Mouse (Mus musculus): ENCODE measurements around the gene H2-M10.1. TPM values are rescaled to one million over a fixed set of nuclear protein-coding genes. Genes with fewer than 3 reads are reported as not detected.
"Not testable (repeated sequence)": the region's sequence is repeated elsewhere in the genome, so short reads cannot be mapped to it uniquely, and the experiment has no call there.

The H2-M10.1 gene
- polyA plus RNA-seq, 1 experiment from 2014 or later = not detected

- Histone ChIP-seq H3K4me2 (no peak overlapping the region), H3K9ac (ENCODE audit: low read depth, low read length) (no peak overlapping the region), H3K27ac (ENCODE audit: low read depth, low read length) (no peak overlapping the region), H3K4me3 (ENCODE audit: low read depth, low read length) (no peak overlapping the region), H3K4me1 (ENCODE audit: control insufficient read depth, insufficient read depth, low read length) (no peaks in the 10 kb centered on the region), H3K36me3 (ENCODE audit: control insufficient read depth, insufficient read depth, low read length) (no peaks in the 10 kb centered on the region), H3K9me3 (replicated peaks; ENCODE audit: control insufficient read depth, low read length) (no peaks in the 10 kb centered on the region), H3K27me3 (ENCODE audit: control insufficient read depth, insufficient read depth, low read length) (0 out of 2 replicates have a peak, but pooled peaks cover 3% of the 10 kb centered on the region)
- 35% methylated on average over 1 of the region's 1 CpGs for WGBS (ENCODE audit: insufficient replicate concordance)
- no peak for ATAC-seq (replicated peaks; ENCODE audit: insufficient number of reproducible peaks, low FRiP score, low TSS enrichment)
Observed at GRCm38 (mm10) chr17:36309293-36309692, 16.7 kb downstream of the H2-M10.1 start.

- not testable (repeated sequence) for H3K4me1 ChIP-seq (ENCODE audit: control insufficient read depth, insufficient read depth, low read length); H3K9me3 ChIP-seq (replicated peaks; ENCODE audit: control insufficient read depth, low read length); H3K36me3 ChIP-seq (ENCODE audit: control insufficient read depth, insufficient read depth, low read length); ATAC-seq (replicated peaks; ENCODE audit: insufficient number of reproducible peaks, low FRiP score, low TSS enrichment); H3K4me3 ChIP-seq (ENCODE audit: low read depth, low read length); H3K4me2 ChIP-seq; H3K9ac ChIP-seq (ENCODE audit: low read depth, low read length); H3K27me3 ChIP-seq (ENCODE audit: control insufficient read depth, insufficient read depth, low read length); H3K27ac ChIP-seq (ENCODE audit: low read depth, low read length)
- 5% methylated on average over 3 of the region's 3 CpGs for WGBS (ENCODE audit: insufficient replicate concordance)
Observed at GRCm38 (mm10) chr17:36308855-36309254, 17.1 kb downstream of the H2-M10.1 start.

DNA sequence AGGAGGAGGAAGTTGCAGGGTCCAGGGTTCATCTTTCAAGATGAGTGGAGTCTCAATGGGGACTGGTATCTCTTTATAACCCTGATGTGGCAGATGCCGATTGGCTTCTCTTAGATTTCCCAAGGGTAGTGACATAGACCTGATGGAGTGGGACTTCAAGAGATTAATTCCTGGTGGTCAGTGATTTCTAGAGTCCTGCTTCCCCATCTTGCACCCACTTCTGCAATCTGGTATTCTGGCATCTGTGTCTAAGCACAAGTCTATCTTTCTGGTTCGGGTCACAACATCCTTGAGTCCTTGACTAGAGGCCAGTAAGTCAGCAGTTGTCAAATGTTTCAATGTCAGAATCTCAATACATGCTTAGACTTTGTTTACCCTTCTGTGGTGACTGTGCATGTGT, 39.6 kb downstream of the H2-M10.1 start, which contains the start of gene H2-M10.2:
Gene H2-M10.2, minus strand, starts transcription at position 101 of the 400 bp plus-strand sequence.
- WGBS (ENCODE audit: insufficient replicate concordance) = 86% methylated on average over 2 of the region's 2 CpGs
- H3K9me3 ChIP-seq (replicated peaks; ENCODE audit: control insufficient read depth, low read length) = 0 out of 2 replicates have a peak, but pooled peaks cover 2% of the 10 kb centered on the region
- no peak for ATAC-seq (replicated peaks; ENCODE audit: insufficient number of reproducible peaks, low FRiP score, low TSS enrichment)

GRCm38 (mm10) chr17:36281521-36282245, 44.3 kb downstream of the H2-M10.1 start:
- Histone ChIP-seq H3K27ac (ENCODE audit: low read depth, low read length) (no peak overlapping the region), H3K4me1 (ENCODE audit: control insufficient read depth, insufficient read depth, low read length) (no peaks in the 10 kb centered on the region), H3K36me3 (ENCODE audit: control insufficient read depth, insufficient read depth, low read length) (peaks cover 14% of the 10 kb centered on the region), H3K4me2 (no peak overlapping the region), H3K9me3 (replicated peaks; ENCODE audit: control insufficient read depth, low read length) (0 out of 2 replicates have a peak, but pooled peaks cover 2% of the 10 kb centered on the region), H3K4me3 (ENCODE audit: low read depth, low read length) (no peak overlapping the region), H3K27me3 (ENCODE audit: control insufficient read depth, insufficient read depth, low read length) (no peaks in the 10 kb centered on the region), H3K9ac (ENCODE audit: low read depth, low read length) (no peak overlapping the region)
- 89% methylated on average over 4 of the region's 4 CpGs for WGBS (ENCODE audit: insufficient replicate concordance)
- no peak for ATAC-seq (replicated peaks; ENCODE audit: insufficient number of reproducible peaks, low FRiP score, low TSS enrichment)

More for the DNA sequence above, 39.6 kb downstream of the H2-M10.1 start, which contains the start of gene H2-M10.2:
- H3K9ac ChIP-seq (ENCODE audit: low read depth, low read length) = no peak within 1 kb of the TSS
- H3K27me3 ChIP-seq (ENCODE audit: control insufficient read depth, insufficient read depth, low read length) = no peaks in the 10 kb centered on the region
- H3K4me1 ChIP-seq (ENCODE audit: control insufficient read depth, insufficient read depth, low read length) = no peaks in the 10 kb centered on the region
- H3K4me3 ChIP-seq (ENCODE audit: low read depth, low read length) = no peak within 1 kb of the TSS
- H3K36me3 ChIP-seq (ENCODE audit: control insufficient read depth, insufficient read depth, low read length) = peaks cover 3% of the 10 kb centered on the region; the same call in 1 of the 2 replicates
- H3K4me2 ChIP-seq = no peak within 1 kb of the TSS
- no peak within 1 kb of the TSS for H3K27ac ChIP-seq (ENCODE audit: low read depth, low read length)

GRCm38 (mm10) chr17:36274776-36275175, 51.2 kb downstream of the H2-M10.1 start:
- no peaks in the 10 kb centered on the region for H3K27me3 ChIP-seq (ENCODE audit: control insufficient read depth, insufficient read depth, low read length)
- no peak overlapping the region for H3K4me2 ChIP-seq
- ATAC-seq (replicated peaks; ENCODE audit: insufficient number of reproducible peaks, low FRiP score, low TSS enrichment) = no peak
- WGBS (ENCODE audit: insufficient replicate concordance) = 91% methylated on average over 4 of the region's 4 CpGs
- no peak overlapping the region for H3K9ac ChIP-seq (ENCODE audit: low read depth, low read length)
- 0 out of 2 replicates have a peak, but pooled peaks cover 4% of the 10 kb centered on the region for H3K36me3 ChIP-seq (ENCODE audit: control insufficient read depth, insufficient read depth, low read length)
- peaks cover 14% of the 10 kb centered on the region for H3K4me1 ChIP-seq (ENCODE audit: control insufficient read depth, insufficient read depth, low read length)
- H3K4me3 ChIP-seq (ENCODE audit: low read depth, low read length) = no peak overlapping the region
- H3K9me3 ChIP-seq (replicated peaks; ENCODE audit: control insufficient read depth, low read length) = no peaks in the 10 kb centered on the region
- no peak overlapping the region for H3K27ac ChIP-seq (ENCODE audit: low read depth, low read length)

GRCm38 (mm10) chr17:36273796-36274195, 52.2 kb downstream of the H2-M10.1 start:
- WGBS (ENCODE audit: insufficient replicate concordance) = 87% methylated on average over 4 of the region's 4 CpGs
- Histone ChIP-seq H3K9me3 (replicated peaks; ENCODE audit: control insufficient read depth, low read length) (no peaks in the 10 kb centered on the region), H3K4me3 (ENCODE audit: low read depth, low read length) (no peak overlapping the region), H3K9ac (ENCODE audit: low read depth, low read length) (no peak overlapping the region), H3K27ac (ENCODE audit: low read depth, low read length) (no peak overlapping the region), H3K4me2 (no peak overlapping the region), H3K4me1 (ENCODE audit: control insufficient read depth, insufficient read depth, low read length) (peaks cover 14% of the 10 kb centered on the region), H3K36me3 (ENCODE audit: control insufficient read depth, insufficient read depth, low read length) (0 out of 2 replicates have a peak, but pooled peaks cover 4% of the 10 kb centered on the region), H3K27me3 (ENCODE audit: control insufficient read depth, insufficient read depth, low read length) (no peaks in the 10 kb centered on the region)
- no peak for ATAC-seq (replicated peaks; ENCODE audit: insufficient number of reproducible peaks, low FRiP score, low TSS enrichment)

Other genes starting within 250 kb of the H2-M10.1 start
- not detected in 2 replicates for gene Gm19684, start 204.5 kb downstream of the H2-M10.1 start, polyA plus RNA-seq (2014; fragmentation: Nextera tagmentation; extraction: Ambion mirVana)
- gene Gm7030, start 196.7 kb downstream of the H2-M10.1 start, polyA plus RNA-seq (2014; fragmentation: Nextera tagmentation; extraction: Ambion mirVana) = not detected in 2 replicates
- not detected in 2 replicates for gene Gm8909, start 157.6 kb downstream of the H2-M10.1 start, polyA plus RNA-seq (2014; fragmentation: Nextera tagmentation; extraction: Ambion mirVana)
- not detected in 2 replicates for gene H2-T3, start 135.9 kb downstream of the H2-M10.1 start, polyA plus RNA-seq (2014; fragmentation: Nextera tagmentation; extraction: Ambion mirVana)
- 97.9 and 100 TPM in 2 replicates for gene Rpp21, start 68.1 kb downstream of the H2-M10.1 start, polyA plus RNA-seq (2014; fragmentation: Nextera tagmentation; extraction: Ambion mirVana)
- 9.1 and 9.6 TPM in 2 replicates for gene Trim39, start 53.9 kb downstream of the H2-M10.1 start, polyA plus RNA-seq (2014; fragmentation: Nextera tagmentation; extraction: Ambion mirVana)
- gene H2-M10.2, start 39.7 kb downstream of the H2-M10.1 start, polyA plus RNA-seq (2014; fragmentation: Nextera tagmentation; extraction: Ambion mirVana) = not detected in 2 replicates
- gene H2-M10.3, start 42.3 kb upstream of the H2-M10.1 start, polyA plus RNA-seq (2014; fragmentation: Nextera tagmentation; extraction: Ambion mirVana) = not detected in 2 replicates
- not detected in 2 replicates for gene H2-M10.4, start 136.2 kb upstream of the H2-M10.1 start, polyA plus RNA-seq (2014; fragmentation: Nextera tagmentation; extraction: Ambion mirVana)
- gene H2-M11, start 220.9 kb upstream of the H2-M10.1 start, polyA plus RNA-seq (2014; fragmentation: Nextera tagmentation; extraction: Ambion mirVana) = not detected in 2 replicates